Mouse (Mus musculus) midbrain, postnatal 0 days (tissue): ENCODE data around the gene Dynlrb1. TPM values are rescaled to one million over a fixed set of nuclear protein-coding genes. Genes with fewer than 3 reads are reported as not detected.

Source experiments
- ATAC-seq: fragments of 200-750 bp; cut with Nextera tagmentation; 2 replicates; pipeline ENCODE4 v1.8.0; 2017; ENCODE audit warnings: moderate number of reproducible peaks, mild to moderate bottlenecking, moderate TSS enrichment, moderate library complexity; ENCODE audit not compliant: low FRiP score
- DNase-seq: peaks from one replicate; pipeline ENCODE4 v3.0.0-alpha.2; 2015; ENCODE audit warnings: low spot score
- H3K27ac ChIP-seq: fragments of 300-500 bp; sonication (generic); 2 replicates; pipeline ENCODE4 v1.5.1; 2014; ENCODE audit warnings: low read depth, mild to moderate bottlenecking, low read length, mixed read lengths
- H3K27me3 ChIP-seq: fragments of 300-500 bp; sonication (generic); 2 replicates; pipeline ENCODE4 v1.6.1; 2014; ENCODE audit warnings: low read length, control low read depth, mixed read lengths; ENCODE audit not compliant: insufficient read depth
- H3K36me3 ChIP-seq: fragments of 300-500 bp; sonication (generic); 2 replicates; pipeline ENCODE4 v1.6.1; 2014; ENCODE audit warnings: low read length, control low read depth, mixed read lengths; ENCODE audit not compliant: insufficient read depth
- H3K4me1 ChIP-seq: fragments of 300-500 bp; sonication (generic); 2 replicates; pipeline ENCODE4 v1.6.1; 2014; ENCODE audit warnings: mild to moderate bottlenecking, control low read depth, antibody characterized with exemption, low read length, mixed read lengths; ENCODE audit not compliant: insufficient read depth
- H3K4me2 ChIP-seq: fragments of 300-500 bp; sonication (generic); 2 replicates; pipeline ENCODE4 v1.6.1; 2014; ENCODE audit warnings: low read depth, mild to moderate bottlenecking, low read length, mixed read lengths; ENCODE audit not compliant: poor library complexity, severe bottlenecking
- H3K4me3 ChIP-seq: fragments of 300-500 bp; sonication (generic); 2 replicates; pipeline ENCODE4 v1.5.1; 2014; ENCODE audit warnings: low read depth, mild to moderate bottlenecking, low read length, moderate library complexity
- H3K9ac ChIP-seq: fragments of 300-500 bp; sonication (generic); replicated peaks from 2 replicates; pipeline ENCODE4 v1.6.1; 2014; ENCODE audit warnings: mild to moderate bottlenecking, low read length, moderate library complexity, mixed read lengths; ENCODE audit not compliant: poor library complexity, severe bottlenecking
- H3K9me3 ChIP-seq: fragments of 300-500 bp; sonication (generic); 2 replicates; pipeline ENCODE4 v1.6.1; 2016; ENCODE audit warnings: low read length, control low read depth
- CTCF ChIP-seq: IDR thresholded peaks from 2 replicates; pipeline ENCODE4 v1.5.1; 2016; ENCODE audit warnings: antibody characterized with exemption, mild to moderate bottlenecking
- WGBS: fragments of 180-500 bp; shearing (Covaris S2); extraction: QIAGEN DNeasy Blood & Tissue Kit; methylation state at CpG from one replicate; pipeline ENCODE4 v1.1.7; 2014; 5-methylcytosine and 5-hydroxymethylcytosine counted together
- polyA plus RNA-seq: library from polyadenylated mRNA; unstranded; fragments of >200 nt; fragmentation: Nextera tagmentation; extraction: Ambion mirVana; gene quantifications from 2 replicates; pipeline ENCODE4 v1.2.1, GENCODE M21; 2015
- total RNA-seq: library from RNA; depleted of rRNA; stranded (reverse); fragments of >200 nt; gene quantifications from 2 replicates; pipeline ENCODE4 v1.2.3, GENCODE M21; 2014; rRNA removed

The Dynlrb1 gene
- total and polyA plus RNA-seq, 2 experiments from 2014 or later, result 374 to 776 TPM

DNA sequence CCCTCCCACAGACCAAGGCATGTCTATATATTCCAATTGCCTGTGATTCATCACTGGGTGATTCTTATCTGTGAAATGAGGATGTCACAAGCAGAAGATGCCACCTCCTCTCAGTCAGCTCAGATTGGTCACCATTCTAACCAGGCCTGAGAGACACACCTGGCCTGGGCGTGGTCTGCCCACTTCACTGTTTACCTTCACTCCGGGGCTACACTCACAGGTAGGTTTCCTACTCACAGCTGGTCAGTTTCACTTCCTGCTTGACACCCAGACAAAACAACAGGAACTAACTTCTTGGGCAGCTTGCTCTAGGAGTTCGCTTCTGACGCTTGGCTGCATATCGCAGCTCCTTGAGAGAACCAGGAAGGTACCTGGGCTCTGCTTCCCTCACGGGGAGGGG lies 59.1 kb downstream of the Dynlrb1 start:
- DNase-seq (no peak), ATAC-seq (no peak)
- H3K9me3 ChIP-seq, result no peaks in the 10 kb centered on the region
- H3K4me2 ChIP-seq, result no peak overlapping the region
- H3K27me3 ChIP-seq, result no peaks in the 10 kb centered on the region
- no peaks in the 10 kb centered on the region for H3K4me1 ChIP-seq
- no peak overlapping the region for H3K9ac ChIP-seq
- H3K4me3 ChIP-seq, result no peak overlapping the region
- H3K36me3 ChIP-seq, result peaks cover 57% of the 10 kb centered on the region
- no peak for TF ChIP-seq CTCF
- WGBS, result 95% methylated on average over 6 of the region's 6 CpGs
- H3K27ac ChIP-seq, result no peak overlapping the region

DNA sequence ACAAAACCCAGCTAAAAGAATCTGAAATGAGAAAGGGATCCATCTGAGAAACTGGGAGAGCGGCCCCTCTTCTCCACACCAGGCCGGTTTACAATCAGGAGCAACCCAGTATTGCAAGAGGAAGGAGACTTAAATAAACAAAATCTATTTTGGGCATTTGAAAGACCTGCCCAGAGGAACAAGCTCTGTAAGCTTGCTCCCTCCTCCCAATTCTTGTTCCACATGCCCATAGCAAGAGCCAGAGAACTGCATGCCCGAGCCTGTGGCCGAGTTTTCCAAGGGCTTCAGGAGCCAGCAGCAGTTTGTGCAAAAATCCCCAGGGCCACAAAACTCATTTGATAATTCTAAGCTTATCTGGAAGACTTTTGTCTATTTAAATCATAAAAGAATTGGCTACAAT lies 63.2 kb downstream of the Dynlrb1 start:
- H3K9ac ChIP-seq, result no peak overlapping the region
- no peaks in the 10 kb centered on the region for H3K4me1 ChIP-seq
- ATAC-seq (no peak), DNase-seq (no peak)
- no peak overlapping the region for H3K27ac ChIP-seq
- H3K27me3 ChIP-seq, result no peaks in the 10 kb centered on the region
- H3K4me3 ChIP-seq, result no peak overlapping the region
- 92% methylated on average over 4 of the region's 4 CpGs for WGBS
- H3K9me3 ChIP-seq, result no peaks in the 10 kb centered on the region
- no peak for TF ChIP-seq CTCF
- no peak overlapping the region for H3K4me2 ChIP-seq
- H3K36me3 ChIP-seq, result peaks cover 59% of the 10 kb centered on the region

Other genes with a start within 250 kb of the Dynlrb1 start
- not detected in 2 replicates for gene Gm14226, start 218.3 kb upstream of the Dynlrb1 start, total RNA-seq
- gene Gm14226, start 218.3 kb upstream of the Dynlrb1 start, polyA plus RNA-seq, result 0.06 and 0.07 TPM in 2 replicates
- 54.3 and 61.4 TPM in 2 replicates for gene Ahcy, start 162.0 kb upstream of the Dynlrb1 start, total RNA-seq
- gene Ahcy, start 162.0 kb upstream of the Dynlrb1 start, polyA plus RNA-seq, result 28.5 and 33.3 TPM in 2 replicates
- gene Itch, start 103.0 kb upstream of the Dynlrb1 start, total RNA-seq, result 38.0 and 43.8 TPM in 2 replicates
- 16.0 and 20.4 TPM in 2 replicates for gene Itch, start 103.0 kb upstream of the Dynlrb1 start, polyA plus RNA-seq
- 560 and 573 TPM in 2 replicates for gene Map1lc3a, start 39.8 kb downstream of the Dynlrb1 start, total RNA-seq
- 839 and 943 TPM in 2 replicates for gene Map1lc3a, start 39.8 kb downstream of the Dynlrb1 start, polyA plus RNA-seq
- gene Pigu, start 120.9 kb downstream of the Dynlrb1 start, total RNA-seq, result 40.4 and 44.2 TPM in 2 replicates
- 54.7 and 59.6 TPM in 2 replicates for gene Pigu, start 120.9 kb downstream of the Dynlrb1 start, polyA plus RNA-seq
- gene Trp53inp2, start 144.5 kb downstream of the Dynlrb1 start, total RNA-seq, result 116 and 121 TPM in 2 replicates
- 58.4 and 58.6 TPM in 2 replicates for gene Trp53inp2, start 144.5 kb downstream of the Dynlrb1 start, polyA plus RNA-seq
- gene Ncoa6, start 237.4 kb downstream of the Dynlrb1 start, total RNA-seq, result 50.5 and 73.1 TPM in 2 replicates
- 23.3 and 32.1 TPM in 2 replicates for gene Ncoa6, start 237.4 kb downstream of the Dynlrb1 start, polyA plus RNA-seq